Mouse (Mus musculus): ENCODE measurements at regions not wholly inside any gene's neighbourhood (a gene's known extent, or its start where the extent isn't known, plus 50 kb on each side); places are given as distances from the start of the nearest gene placed in this dataset.

DNA sequence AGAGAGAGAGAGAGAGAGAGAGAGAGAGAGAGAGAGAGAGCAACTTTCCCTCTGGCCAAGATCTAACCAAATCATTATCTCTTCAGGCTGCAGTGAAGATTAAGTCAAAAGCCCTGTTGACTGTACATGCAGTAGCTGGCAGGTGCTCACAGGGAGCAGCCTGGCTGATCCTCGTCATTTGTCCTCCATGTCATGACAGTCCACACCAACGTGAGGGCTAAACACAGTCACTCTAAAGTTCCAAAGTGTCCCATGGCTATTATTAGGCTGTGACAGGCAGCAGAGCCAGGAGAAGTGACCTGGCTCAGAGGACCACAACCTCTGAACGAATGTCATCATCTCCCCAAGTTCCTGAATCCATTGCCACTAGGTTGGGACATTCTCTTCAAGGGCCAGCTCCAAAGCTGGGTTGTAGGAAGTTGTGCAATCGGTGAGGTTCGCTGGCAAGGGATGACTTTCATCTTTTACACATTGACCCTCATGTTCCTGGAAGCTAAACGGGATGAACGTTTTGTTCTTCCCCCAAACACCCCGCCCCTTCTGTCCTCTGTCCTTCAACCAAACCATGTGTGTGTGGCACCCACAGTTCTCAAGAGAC is 138.4 kb downstream of the Tomm20 start:
- no peak for DNase-seq

DNA sequence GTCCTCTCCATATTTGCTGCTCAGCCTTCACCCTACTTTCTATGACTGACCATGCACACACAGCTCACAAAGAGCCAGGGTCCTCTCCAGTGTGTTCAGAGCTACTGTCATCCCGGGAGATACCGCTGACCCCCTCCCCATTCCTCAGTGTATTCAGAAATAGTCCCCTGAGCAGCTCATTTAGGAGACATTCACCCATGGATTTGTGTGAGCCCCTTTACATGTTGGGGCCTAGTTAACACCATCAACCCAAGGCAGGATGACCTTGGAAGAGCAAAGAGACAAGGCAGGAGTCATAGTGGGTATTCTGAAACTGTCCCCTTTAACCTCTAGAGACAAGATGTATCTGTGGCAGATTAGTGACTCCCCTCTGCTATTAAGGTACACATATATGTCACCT is 139.1 kb downstream of the Tomm20 start:
- no peak for DNase-seq

- no peak for DNase-seq
Observed at GRCm38 (mm10) chr8:126806181-126806560, 139.5 kb downstream of the Tomm20 start.

DNA sequence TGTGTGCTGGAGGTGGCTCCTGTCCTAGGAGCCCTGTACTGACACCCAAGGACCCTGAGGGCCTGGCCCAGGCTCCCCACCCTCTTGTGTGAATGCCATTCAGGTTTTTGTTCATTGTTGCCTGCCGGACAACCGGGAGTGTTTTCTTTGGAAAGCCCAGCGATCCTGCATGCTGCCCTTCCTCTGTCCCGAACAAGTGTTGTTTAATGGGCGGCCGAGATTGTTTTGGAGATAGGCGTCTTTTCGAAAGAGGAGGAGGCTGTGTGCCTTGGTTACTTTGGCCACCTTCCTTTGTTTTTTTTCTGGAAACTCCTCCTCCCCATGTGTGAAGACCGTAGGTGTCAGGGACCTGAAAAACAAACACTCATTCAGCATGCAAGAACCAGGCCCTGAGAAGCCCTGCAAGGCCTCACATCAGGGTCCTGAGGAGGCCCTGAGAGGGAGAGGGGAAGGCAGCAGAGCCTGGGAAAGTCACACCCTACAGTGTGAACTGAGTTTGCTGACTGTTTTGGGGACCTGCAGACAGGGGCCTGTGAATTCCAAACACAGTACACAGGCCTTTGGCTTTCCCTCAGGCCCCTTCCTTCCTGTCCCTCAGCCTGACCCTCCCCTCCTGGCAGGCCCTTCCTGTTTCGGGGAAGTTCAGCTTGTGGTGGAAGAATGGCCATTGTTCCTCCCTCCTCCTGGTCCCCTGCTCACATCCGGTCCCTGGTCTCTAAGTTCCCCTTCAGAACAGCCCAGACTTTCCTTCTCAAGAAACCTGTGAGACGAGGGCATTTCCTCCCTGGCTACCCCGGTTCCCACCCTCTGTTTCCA is 140.1 kb downstream of the Tomm20 start:
- no peak for DNase-seq

DNA sequence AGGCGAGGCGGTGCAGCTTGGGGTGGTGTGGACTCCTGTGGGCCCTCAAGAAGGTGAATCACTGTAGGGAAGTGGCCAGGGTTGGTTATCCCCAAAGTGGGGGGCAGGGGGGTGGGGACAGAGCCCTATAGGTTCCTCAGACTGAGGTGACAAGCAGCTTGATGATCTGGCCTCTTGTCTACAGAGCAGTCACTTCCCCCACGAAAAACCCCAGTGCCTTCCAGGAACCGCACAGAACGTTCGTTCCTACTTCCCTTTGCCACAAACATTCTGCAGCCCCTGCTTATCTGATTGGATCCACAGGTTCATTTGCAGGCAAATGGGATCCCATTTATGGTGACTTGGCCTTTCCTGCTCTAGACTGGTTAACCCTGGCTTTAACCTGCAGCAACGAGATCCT is 141.5 kb downstream of the Tomm20 start:
- DNase-seq, result no peak

DNA sequence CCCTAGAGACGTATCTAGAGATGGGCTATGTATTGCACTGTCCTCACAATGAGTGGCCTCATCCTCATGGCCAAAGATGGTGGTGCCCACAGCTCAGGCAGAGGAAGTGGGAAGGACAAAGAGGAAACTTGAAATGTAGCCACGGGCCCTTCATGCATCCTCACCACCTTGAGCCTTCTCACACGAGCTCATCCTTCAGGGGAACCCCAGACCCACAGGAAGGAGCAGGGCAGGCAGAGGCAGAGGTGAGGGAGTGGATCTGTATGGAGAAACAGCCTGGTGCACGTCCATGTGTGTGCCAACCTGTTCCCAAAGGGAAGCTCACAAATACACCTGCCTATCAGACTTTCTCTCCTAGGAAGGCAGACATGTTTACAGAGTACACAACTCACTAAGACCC is 143.0 kb downstream of the Tomm20 start:
- DNase-seq, result no peak

DNA sequence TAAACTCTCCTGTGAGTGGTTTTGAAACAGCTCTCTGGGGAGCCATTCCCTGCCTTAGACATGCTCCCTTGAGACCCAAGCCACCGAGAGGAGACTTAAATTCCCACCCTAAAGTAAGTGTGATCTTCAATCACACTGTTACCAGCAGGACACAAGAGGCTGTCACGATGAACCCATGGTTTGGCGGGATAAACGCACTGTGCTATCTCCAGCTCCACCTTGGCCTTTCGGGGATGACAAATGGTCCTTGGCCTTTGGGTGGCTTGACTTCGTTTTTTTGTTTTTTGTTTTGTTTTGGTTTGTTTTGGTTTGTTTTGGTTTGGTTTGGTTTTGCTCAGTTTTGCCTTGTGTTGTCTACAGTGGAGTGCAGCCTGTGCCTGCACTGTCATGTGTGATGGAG is 144.7 kb downstream of the Tomm20 start:
- DNase-seq, result no peak

GRCm38 (mm10) chr8:126797571-126798334 is 147.9 kb downstream of the Tomm20 start:
- no peak for DNase-seq

DNA sequence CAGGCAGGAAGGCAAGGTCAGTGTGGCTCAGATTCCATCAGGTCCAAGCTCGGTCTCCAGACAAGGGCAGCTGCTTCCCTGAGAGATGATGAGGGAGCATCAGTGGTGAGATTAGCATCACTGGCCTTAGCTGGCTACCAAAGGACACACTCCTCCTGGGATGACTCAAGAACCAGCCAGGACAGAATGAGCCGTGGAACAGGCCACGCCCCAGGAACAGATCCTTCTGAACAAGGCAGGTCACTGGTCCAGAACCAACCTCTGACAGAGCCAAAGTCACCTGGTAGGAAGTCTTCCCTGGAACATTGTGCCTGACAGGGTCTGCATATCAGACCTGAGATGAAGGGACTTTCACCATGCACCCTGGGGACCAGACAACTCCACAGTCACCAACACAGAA is 152.0 kb downstream of the Tomm20 start:
- no peak for DNase-seq

DNA sequence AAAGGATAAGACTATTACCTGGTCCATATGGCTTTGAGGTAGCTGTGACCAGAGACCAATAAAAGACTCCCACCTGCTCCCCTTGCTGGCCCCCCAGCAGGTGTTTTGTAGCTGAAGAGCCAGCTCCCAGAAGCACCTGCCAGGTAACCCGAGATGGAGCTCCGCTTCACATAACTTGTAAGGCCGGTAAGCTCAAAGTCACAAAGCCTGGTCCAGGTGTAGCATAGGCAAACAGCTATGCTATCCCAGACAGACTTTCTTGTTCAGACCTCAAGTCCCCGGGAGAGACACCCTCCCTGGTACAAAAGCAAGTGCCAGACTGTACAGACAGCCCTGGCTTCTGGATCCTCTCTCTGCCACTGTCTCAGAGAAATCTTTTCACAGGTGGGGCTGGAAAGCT is 154.6 kb downstream of the Tomm20 start:
- no peak for DNase-seq

DNA sequence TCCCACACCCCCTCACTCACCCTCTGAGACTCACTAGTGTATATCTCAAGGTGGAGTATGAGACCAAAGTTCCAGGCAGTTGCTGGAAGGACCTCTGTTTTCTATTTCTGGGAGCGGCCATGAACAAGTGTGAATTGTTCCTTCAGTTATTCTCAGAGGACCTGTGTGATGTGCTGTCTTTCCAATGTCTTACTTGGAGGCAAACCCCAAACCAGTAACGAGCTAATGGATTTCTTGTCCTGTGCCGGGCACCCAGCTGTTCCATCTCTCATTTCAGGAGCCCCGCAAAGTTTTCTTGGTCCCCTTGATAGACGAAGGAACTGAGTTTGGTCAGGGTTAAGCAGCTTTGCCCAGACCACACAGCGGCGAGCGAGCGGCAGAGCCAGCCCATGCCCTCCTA is 155.4 kb downstream of the Tomm20 start:
- DNase-seq, result no peak

DNA sequence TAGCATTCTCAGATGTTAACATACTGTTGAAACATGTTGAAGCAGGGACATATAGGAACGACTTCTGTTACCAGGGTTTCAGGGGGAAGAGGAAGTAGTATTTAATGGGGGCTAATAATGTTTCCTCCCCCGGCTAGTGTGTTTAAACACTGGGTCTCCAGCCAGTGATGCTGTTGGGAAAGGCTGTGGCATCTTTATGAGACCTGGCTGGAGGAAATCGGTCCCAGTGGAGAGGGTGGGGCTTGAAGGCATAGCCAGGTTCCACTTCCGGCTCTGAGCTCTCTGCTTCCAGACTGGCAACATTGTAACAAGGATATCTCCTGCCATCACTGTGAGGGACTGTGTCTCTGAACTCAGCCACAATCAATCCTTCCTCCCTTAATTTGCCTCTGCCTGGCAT is 156.6 kb downstream of the Tomm20 start:
- no peak for DNase-seq

GRCm38 (mm10) chr8:126788669-126789068 is 157.0 kb downstream of the Tomm20 start:
- no peak for DNase-seq

GRCm38 (mm10) chr8:126787398-126787797 is 158.2 kb downstream of the Tomm20 start:
- DNase-seq, result no peak

DNA sequence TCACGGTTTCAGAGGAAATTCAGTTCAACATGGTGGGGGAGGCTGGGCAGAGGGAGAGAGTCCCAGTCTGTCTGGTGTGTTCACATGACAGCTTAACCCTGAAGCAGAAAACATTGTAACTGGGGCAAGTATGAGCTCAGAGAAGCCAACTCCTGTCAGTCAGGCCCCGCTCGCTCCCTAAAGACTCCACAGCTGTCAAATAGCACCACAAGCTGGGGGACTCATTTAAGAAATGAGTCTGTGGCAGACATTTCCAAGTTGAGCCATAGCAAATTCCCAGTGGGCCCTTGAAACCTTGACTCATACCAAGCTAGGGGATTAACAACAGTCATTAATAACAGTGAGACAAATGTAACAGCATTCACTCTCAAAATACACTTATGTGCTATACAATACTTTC is 160.4 kb downstream of the Tomm20 start:
- no peak for DNase-seq

DNA sequence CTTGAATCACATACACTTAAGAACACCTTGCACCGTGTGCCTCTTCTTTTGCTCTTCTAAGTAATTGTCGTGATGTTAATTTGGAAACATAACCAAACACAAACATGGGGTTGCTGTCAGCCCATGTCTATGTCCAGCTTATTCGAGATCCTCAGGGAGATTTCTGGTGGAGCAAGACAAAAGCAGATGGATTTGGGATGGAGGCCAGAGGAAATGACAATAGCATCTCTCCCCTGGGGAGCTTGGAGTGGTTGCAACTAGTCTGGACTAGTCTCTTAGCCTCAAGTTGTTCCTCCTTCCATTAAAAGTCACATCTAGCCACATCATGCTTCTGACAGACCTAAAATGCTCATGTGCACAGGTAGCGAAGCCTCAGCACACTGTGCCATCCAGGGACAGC is 161.0 kb downstream of the Tomm20 start:
- DNase-seq, result no peak

DNA sequence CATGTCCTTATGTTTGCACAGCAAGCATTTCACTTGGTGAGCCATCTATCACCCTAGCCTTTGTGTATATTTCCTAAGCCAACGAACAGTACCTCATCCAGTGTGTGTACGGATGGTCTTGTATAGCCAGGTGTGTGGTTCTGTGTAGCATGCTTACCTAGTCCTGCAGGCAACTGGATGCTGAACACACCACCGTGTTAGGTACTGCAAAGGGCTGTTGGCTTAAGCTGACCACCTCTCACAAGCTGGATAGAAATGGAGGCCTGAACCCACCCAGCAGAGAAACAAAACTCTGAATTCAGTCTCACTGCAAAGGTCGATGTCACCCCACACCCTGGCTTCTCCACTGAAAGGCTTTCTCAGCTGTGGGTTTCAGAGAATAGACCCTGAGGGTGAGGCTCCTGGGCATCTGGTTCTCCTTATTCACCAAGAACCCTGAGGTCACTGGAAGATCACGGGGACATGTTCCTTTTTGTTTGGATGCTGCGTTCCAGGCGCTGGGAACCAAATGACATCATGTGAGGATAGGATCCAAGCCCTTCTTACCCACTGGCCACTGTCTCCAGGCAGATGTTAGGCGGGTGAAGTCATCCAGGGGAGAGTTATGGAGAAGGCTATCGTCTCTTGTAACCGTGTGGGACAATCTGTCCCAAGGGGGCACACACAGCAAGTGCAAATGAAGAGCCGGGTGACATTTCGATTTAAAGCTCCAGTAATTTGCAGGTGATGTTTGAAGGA is 161.8 kb downstream of the Tomm20 start:
- DNase-seq, result no peak

DNA sequence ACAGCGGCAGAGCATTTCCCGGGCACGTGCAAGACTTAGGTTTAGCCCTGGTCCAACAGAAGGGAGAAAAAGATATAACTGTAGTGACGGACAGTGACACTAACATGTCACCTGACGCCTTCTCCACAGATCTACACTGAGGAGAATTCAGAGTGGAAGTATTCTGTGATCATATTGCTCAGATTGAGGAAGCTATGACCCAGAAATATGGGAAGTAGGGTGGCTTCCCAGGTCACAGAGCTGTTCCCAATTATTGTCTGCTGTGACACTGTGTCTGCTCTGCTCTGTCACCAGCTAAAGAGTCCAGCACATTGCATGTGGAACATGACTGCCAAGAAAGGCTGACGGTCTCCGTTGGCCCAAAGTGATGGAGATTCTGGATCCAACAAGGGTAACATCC is 167.0 kb downstream of the Tomm20 start:
- no peak for DNase-seq

GRCm38 (mm10) chr8:126778131-126778530 is 167.5 kb downstream of the Tomm20 start:
- no peak for DNase-seq

GRCm38 (mm10) chr8:126776605-126777469 is 168.8 kb downstream of the Tomm20 start:
- no peak for DNase-seq

- DNase-seq, result no peak
Observed at GRCm38 (mm10) chr8:126775334-126775733, 170.3 kb downstream of the Tomm20 start.

DNA sequence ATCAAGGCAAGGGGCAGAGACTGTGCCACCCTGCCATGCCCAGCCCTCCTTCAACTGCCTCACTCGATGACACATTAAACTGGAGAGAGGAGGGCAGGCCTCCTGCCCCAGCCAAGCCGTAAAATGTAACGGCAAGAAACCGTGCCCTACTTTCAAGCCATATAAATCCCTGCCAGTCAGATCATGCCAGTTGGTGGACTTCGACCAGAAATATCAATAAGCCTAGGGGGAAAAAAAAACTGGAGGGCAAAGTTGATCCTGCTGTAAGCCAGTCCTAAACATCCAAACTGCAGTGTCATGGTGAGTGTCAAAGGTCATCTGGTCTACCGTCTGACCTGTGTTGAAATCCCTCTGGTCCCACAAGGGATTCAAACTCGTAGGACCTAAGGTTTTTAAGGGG is 170.8 kb downstream of the Tomm20 start:
- no peak for DNase-seq

All from cerebellum, postnatal 14 days (tissue).